Mouse (Mus musculus) mouse embryonic stem cell (cell line): ENCODE data around the gene Zswim8.

ENCODE experiments used
- in situ Hi-C, 2 experiments: fragments of 300-500 bp; cut with MboI; formaldehyde crosslinking; loops; 1 replicate in 1 of 2; 3 replicates in 1 of 2; pipeline ENCODE4 v1.14.3; 2019 to 2020; ENCODE audit warnings: low sequenced_read_pairs in 2 of 2, low pct_unique_long_range_greater_than_20kb in 1 of 2, mixed read lengths in 1 of 2; ENCODE audit not compliant: unreplicated experiment in 1 of 2

The Zswim8 gene

DNA sequence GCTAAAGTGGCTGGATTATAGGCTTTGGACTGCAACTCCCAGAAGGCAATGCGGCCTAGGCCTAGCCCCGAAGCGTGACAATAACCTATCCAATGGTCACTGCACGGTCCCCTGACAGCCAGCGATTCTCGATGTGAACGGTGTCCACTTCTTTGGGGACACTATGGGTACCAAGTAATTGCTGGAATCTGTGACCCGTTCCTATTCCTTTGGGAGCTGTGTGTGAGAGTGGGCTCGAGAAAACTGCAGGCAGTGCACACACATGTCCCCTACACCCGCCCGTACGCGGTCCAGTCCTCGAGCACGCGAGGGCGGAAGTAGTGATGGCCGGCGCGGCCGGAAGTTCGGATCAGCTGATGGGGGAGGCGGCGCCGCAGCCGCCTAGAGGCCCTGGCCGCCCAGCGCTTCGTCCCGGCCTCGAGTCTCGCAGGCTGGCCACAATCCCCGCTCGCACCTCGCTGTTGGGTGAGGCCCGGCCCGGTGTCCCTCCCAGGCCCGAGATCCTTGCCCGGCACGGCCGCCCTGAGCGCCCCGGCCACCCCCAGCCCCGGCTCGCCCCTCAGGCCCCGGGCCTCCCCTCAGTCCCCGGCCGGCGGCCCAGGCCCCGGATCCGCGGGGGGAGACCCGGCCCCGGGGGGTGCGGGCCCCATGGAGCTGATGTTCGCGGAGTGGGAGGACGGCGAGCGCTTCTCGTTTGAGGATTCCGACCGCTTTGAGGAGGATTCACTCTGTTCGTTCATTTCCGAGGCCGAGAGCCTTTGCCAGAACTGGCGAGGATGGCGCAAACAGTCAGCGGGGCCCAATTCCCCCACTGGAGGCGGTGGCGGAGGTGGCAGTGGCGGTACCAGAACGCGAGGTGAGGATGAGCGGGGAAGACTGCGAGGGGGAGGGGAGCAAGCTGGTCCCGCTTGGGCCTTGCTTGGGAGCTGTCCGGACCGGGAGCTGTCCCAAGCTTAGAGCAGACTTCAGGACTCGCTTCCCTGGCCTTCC lies at the start of gene Zswim8:
Gene Zswim8, plus strand, starts transcription at position 352 of the 990 bp plus-strand sequence.
- in situ Hi-C loops, result no loop called here

DNA sequence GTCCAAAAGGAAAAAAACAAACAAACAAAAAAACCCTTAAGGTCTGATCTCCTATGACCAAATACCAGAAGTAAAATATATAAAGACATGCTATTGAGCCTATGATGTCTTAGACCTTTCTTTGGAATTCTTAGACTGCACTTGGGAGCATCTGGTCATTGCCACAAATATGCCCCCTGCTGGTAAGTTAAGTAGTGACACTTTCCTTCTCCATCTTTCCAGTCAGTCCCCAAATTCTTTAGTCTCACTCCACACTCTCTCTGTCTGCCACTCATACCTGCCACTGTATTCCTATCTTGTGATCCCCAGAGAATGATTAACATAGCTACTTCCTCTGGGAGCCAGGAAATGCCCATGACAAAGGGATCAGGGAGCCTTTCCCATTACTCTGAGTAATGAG lies 49.0 kb upstream of the Zswim8 start:
- in situ Hi-C loops, result loop anchor here in 1 of 2 experiments (5.0 kb wide), 1 partner anchor 71 kb away; no protein-coding TSS in a partner anchor

DNA sequence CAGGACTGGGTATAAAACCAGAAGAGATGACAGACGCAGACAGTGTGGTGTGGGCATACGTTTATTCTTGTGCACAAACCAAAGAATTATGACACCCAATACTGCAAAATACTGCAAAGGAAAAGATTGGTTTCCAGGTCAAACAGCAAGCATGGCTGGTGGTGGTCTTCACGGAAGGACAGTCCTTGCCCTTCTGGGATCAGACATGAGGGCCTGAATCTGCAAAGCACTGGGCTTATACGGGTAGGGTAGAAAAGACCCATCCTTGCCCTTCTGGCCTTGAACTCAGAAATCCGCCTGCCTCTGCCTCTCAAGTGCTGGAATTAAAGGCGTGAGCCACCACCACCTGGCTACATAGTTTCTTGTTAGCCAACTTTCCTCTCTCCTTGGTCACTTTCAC lies 48.5 kb upstream of the Zswim8 start:
- in situ Hi-C loops, result loop anchor here in 1 of 2 experiments (5.0 kb wide), 1 partner anchor 72 kb away; no protein-coding TSS in a partner anchor

DNA sequence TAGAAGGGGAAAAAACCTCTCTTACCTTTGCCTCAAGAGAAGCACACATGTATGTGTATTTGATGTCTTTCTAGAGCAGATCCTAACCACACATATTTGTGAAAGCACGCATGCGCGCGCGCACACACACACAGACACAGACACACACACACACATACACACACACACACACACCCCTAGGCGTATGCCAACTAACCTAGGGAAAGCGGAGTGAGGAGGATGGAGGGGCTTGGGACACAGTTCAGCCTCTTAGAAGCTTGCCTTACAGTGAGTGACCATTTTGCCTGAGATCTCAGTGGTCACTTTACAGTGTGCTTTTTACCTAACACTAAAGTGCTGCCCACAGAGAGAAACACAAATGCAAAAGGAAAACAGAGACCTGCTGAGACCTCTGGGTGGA lies 47.7 kb upstream of the Zswim8 start:
- in situ Hi-C loops, result loop anchor here in 1 of 2 experiments (5.0 kb wide), 1 partner anchor 72 kb away; no protein-coding TSS in a partner anchor

DNA sequence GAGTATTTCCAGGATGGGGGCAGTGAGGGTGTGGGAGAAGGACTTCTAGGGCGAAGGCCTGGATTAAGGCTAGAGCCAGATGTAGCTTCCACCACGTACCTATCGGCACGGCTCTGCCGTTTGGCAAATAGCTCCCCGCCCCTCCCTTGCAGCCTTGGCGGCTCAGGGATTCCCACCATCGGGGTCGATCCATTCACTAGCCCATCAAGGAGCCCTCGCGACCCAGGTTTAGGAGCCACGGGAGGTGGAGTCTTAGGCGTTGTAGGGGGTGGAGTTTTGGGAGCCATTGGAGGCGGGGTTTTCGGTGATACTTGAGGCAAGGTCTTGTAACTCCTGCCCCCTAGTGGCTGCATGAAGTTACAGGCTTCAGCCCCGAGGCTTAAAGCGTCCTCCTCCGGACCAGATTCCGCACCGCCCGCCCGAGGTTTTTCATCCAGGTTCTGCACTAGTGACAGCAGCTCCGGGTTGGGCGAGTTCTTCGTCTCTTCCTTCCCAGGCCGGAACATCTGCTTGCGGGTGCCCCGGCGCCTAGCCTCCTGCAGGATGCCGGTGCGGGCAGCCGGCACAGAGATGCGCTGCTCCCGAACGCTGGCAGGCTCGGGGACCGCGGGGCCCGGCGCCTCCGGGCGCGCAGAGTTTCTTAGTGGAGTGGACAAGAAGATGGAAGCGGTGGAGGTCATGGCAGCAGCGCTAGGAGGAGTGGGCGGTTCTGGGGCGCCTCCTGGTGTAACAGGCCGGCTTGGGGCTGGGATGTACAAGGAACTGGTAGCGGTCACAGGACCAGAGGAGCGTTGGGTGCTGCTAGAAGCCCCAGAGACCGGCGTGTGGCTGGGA lies 46.3 kb upstream of the Zswim8 start:
- in situ Hi-C loops, result no loop called here

DNA sequence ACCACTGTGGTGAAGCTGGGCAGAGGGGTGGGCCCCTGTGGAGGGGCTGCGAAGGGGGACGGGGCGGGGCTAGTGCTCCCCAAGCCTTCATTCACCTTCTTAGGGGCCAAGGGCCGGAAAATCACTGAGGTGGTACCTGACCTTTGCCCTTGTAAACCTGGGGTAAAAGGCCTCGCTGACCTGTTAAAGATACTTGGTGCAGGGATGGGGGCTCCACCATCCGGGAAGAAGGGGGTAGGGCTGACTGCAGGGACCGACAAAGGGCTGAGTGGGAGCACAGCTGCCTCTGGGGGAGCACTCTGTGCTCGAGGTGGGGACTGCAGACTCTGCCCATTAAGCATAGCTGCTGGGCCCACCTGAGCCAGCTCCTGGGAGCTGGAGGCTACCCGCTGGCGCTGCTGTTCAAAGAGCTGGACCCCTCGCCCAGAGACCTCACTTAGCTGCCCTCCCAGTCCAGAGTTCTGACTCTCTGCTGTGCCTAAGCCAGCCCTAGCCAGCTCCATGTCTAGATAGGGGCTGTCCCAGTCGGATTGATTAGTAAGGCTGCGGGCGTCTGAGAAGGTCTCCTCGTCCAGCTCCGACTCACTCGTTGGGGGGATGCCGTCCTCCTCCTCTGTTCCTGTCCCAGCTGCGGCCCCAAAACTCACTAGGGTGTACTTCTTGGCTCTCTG lies 45.6 kb upstream of the Zswim8 start:
- in situ Hi-C loops, result no loop called here

DNA sequence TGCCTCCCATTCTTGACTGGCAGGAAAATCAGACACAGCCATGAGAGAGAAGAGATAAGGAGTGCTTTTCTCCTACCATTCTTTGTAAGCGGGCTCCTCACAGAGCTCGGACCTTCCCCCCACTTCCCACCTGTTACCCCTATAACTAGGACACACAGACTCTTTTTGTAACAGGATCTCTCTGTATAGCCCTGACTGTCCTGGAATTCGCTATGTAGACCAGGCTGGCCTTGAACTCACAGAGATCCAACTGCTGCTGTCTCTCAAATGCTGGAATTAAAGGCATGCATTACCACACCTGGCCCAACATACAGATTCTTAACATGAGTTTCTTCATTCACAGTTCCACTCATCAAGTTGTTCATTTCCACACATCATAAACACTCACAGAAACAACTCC lies 44.6 kb upstream of the Zswim8 start:
- in situ Hi-C loops, result no loop called here

DNA sequence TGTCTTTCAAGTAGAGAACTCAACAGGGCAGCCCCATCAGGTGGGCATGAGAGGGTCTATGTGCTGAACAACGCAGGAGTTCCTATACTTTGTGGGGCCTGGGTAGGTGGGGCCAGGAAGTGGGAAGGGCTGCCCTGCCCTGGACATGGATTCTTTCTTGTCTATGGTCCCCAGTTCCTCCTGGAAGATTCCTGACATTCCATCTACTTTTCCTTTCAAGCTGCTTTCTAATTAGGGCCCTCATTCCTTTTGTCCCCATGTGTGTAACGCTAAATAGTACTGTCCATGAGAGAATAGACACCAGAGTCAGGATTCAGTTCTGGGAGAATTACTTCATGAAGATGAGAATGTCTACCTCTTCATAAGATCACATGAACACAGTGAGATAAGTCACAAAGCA lies 43.8 kb upstream of the Zswim8 start:
- in situ Hi-C loops, result no loop called here

DNA sequence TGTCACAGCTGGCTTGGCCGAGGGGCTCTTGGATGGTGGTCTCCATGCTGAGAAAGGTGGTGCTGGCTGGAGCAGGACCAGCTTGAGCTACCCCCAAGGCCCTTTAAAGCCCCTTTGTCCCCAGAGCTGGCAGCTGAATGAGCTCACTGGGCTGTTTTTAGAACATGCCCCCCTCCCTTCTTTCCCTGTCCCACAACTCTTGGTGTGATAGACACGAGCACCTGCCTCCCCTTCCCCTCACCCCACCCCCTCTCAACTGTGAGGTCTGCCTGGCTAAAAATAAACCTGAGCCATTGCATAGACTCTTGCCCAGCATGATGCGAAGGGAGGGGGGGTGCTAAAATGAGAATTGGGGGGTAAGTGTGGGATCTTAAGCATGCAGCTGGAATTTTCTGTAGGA lies 42.9 kb upstream of the Zswim8 start:
- in situ Hi-C loops, result no loop called here

DNA sequence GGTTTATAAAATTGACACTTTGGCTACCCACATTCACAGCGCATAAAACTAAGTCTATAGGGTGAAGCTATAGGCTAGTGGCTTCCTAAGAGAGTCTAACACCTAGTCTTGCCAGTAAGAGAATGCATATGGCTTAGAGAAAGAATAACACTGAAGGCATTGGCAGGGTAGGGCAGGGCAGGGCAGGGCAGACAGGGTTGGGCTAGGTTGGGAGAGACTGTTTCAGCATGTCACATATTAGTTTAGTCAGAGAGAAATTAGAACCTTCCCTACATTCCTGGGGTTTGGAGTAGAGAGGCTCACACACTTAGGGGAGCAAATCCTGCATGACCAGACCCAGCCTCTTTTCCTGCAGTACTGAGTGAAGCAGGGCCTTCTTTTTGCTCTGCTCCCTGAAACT lies 39.9 kb upstream of the Zswim8 start:
- in situ Hi-C loops, result no loop called here

DNA sequence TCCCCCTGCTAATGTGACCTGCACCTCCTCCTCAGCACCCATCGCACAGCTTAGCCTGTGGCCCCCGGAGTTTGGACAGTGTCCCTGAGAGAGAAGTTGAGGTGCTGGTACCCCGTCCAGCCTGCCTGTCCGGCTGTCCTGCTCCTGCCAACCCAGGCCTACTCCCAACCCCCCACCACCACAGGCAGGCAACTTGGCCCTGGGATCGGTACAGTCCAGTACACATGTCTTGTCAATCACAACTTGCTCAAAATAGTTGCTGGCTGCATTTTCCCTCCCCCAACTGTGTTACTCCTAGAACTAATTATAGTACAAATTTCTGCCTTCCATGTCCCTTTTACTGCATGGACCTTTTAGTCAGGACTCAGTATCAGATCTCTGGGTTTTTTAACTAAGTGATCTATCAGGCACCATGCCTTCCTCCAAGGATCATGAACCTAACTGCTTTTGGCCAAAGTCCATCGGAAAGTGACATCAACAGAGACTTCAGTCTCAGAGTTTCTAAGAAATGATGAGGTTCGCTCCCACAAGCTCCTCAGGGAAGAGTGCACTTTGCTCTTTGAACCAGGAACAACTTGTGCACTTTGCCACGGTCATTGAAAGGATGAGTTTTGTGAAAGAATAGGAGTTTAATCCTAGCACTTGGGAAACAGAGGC lies 39.1 kb upstream of the Zswim8 start, which contains the start of gene Synpo2l:
Gene Synpo2l, minus strand, starts transcription at position 201 of the 657 bp plus-strand sequence.
- in situ Hi-C loops, result no loop called here

DNA sequence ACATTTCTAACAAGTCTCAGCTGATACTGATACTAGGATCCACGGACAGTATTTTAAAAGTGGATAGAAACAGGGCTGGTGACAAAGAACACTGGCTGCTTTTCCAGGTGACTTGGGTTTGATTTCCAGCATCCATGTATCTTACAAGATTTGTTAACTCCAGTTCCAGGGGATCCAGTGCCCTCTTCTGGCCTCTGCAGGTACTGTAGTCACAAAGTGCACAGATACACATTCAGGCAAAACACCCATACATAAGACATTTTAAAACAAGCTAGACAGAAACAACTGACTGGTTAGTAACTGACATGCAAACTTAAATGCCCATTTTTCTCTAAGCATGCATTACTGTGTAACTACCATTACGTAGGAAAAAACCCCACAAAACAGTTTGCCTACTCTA lies 34.4 kb upstream of the Zswim8 start:
- in situ Hi-C loops, result loop anchor here in 1 of 2 experiments (5.0 kb wide), 1 partner anchor 96 kb away; no protein-coding TSS in a partner anchor

DNA sequence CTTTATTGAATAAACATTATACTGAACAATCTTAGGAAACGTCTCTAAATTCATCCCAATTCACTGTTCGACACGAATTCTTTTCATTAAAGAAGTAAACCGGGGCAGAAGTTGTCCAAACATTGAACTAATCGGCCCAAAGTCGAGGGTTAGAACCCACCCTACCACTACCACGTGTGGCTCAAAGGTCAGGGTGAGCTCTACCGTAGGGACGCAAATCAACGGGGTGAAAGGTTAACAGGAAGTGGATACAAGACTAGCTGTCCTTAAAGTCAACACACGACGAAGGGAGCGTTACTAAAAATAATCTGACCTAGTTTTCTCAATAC lies 33.7 kb upstream of the Zswim8 start:
- in situ Hi-C loops, result loop anchor here in 1 of 2 experiments (5.0 kb wide), 1 partner anchor 96 kb away; no protein-coding TSS in a partner anchor

DNA sequence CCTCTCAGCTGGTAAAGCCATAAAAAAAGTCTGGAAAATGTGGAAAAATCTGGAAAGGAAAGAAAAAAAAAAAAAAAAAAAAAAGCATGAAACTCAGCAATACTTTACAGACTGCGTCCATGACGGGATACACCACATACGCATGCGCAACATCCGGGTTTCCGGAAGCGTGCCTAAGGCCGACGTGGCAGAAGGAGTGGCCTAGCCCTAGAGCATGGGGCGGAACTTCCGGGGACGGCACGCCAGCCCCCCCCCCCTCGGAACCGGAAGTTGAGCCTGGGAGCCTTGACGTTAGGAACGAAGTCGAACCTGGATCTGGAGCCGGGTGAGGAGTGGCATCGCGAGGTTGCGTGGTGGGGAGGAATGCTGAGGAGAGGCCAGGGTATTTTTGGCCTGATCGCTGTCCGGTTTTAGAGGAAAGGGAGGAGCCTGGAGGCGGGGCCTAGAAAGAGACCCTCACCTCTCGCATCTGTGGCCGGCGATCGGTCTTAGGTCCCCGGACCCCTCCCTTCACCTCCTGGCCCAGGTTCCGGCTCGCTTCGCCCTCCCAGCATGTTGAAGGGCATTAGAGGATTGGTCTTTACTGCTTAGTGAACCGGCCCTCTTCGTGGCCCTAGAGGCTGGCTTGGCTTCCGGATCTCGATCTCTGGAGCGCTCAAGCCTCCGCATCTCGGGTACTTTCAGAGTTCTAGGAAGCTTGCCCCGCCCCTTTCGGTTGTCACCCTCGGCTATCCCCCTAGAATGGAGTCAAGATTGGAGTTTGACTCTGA lies 33.1 kb upstream of the Zswim8 start, which contains the start of gene Sec24c:
Gene Sec24c, plus strand, starts transcription at position 245 of the 770 bp plus-strand sequence.
- in situ Hi-C loops, result loop anchor here in 1 of 2 experiments (5.0 kb wide), 1 partner anchor 97 kb away; no protein-coding TSS in a partner anchor

DNA sequence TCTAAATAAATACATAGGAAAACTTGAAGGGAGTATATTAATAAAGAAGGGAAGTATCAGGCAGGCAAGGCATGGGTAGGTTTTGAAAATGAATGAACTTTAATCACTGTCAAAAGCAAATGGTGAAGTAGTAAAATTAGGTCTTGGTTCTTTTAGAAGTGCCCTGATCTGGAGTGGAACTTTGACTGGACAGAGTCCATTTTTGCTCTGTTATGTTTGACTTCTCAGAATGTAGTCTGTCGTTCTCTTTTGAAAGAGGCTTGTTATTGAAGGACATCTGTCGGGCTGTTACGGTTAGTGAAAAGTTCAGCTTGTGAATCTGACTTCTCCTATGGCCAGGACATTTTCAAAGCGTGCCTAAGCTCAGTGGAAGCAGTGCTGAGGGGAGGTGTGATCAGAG lies 29.4 kb upstream of the Zswim8 start:
- in situ Hi-C loops, result no loop called here

DNA sequence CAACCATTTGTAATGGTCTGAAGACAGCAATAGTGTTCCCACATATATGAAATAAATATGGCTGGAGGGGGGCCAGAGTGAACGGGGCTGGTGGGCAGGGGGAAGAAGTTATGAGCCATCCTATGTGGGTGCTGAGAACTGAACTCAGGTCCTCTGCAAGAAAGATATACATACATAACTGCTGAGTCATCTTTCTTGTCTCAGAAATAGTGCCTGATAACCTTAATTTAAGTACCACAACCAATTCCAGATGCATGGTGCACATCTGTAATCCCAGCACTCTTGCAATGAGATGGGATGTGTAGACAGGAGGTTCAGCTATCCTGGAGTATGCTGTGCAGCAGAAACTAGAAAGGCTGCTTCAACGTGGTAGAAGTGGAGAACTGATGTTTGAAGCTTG lies 25.6 kb upstream of the Zswim8 start:
- in situ Hi-C loops, result no loop called here

DNA sequence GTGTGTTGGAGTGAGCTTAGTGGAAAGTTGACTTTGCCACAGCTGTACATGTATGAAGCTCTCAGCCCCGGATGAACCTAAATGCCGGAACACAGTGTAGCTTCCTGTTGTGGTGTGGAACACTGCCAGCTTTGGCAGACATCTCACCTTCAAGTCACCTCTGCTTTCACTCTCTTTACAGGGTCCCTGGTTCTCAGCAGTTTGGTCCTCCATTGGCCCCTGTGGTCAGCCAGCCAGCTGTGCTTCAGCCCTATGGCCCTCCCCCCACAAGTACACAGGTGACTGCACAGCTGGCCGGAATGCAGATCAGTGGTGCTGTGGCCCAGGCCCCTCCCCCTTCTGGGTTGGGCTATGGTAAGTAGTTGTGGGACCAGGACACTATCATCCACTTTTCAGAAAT lies 24.9 kb upstream of the Zswim8 start:
- in situ Hi-C loops, result no loop called here
